Mouse (Mus musculus) CD4-positive helper T cell, adult 2 months (primary cell): ENCODE results near the gene Usp48.
"Not testable (repeated sequence)": the region's sequence is repeated elsewhere in the genome, so short reads cannot be mapped to it uniquely, and the experiment has no call there.

Experiments used
- DNase-seq: peaks from one replicate; pipeline ENCODE4 v3.0.0-alpha.2; 2012; ENCODE audit warnings: low read depth, missing footprints, low spot score

Gene Usp48

GRCm38 (mm10) chr4:137593601-137594495, at the start of gene Usp48:
Gene Usp48, plus strand, starts transcription at chr4:137593755.
- peak; percentile 99 for DNase-seq

- DNase-seq: no peak
Measured at GRCm38 (mm10) chr4:137545568-137545967, 48.0 kb upstream of the Usp48 start.

GRCm38 (mm10) chr4:137546003-137546525, 47.5 kb upstream of the Usp48 start:
- DNase-seq: no peak

GRCm38 (mm10) chr4:137553466-137553865, 40.1 kb upstream of the Usp48 start:
- no peak for DNase-seq

- no peak for DNase-seq
Measured at GRCm38 (mm10) chr4:137556673-137557210, 36.8 kb upstream of the Usp48 start.

- no peak for DNase-seq
Measured at GRCm38 (mm10) chr4:137569873-137570272, 23.7 kb upstream of the Usp48 start.

- DNase-seq: no peak
Measured at GRCm38 (mm10) chr4:137574469-137574868, 19.1 kb upstream of the Usp48 start, which contains the start of gene Ldlrad2. Gene Ldlrad2, minus strand, starts transcription at chr4:137574569.

- DNase-seq: peak; percentile 18
Measured at GRCm38 (mm10) chr4:137577486-137577885, 16.1 kb upstream of the Usp48 start.

- DNase-seq: peak; percentile 16
Measured at GRCm38 (mm10) chr4:137578181-137578845, 15.2 kb upstream of the Usp48 start.

- DNase-seq: no peak
Measured at GRCm38 (mm10) chr4:137579789-137580188, 13.8 kb upstream of the Usp48 start.

- DNase-seq: no peak
Measured at GRCm38 (mm10) chr4:137580299-137580698, 13.3 kb upstream of the Usp48 start.

GRCm38 (mm10) chr4:137581815-137582214, 11.7 kb upstream of the Usp48 start:
- DNase-seq: peak; percentile 44

- DNase-seq: not testable (repeated sequence)
Measured at GRCm38 (mm10) chr4:137589095-137589494, 4.5 kb upstream of the Usp48 start.

- DNase-seq: no peak
Measured at GRCm38 (mm10) chr4:137589586-137589985, 4.0 kb upstream of the Usp48 start.

GRCm38 (mm10) chr4:137590961-137591360, 2.6 kb upstream of the Usp48 start:
- DNase-seq: no peak

GRCm38 (mm10) chr4:137594496-137595270, 1.1 kb downstream of the Usp48 start:
- peak; percentile 75 for DNase-seq

- no peak for DNase-seq
Measured at GRCm38 (mm10) chr4:137597098-137597630, 3.6 kb downstream of the Usp48 start.

GRCm38 (mm10) chr4:137598577-137598976, 5.0 kb downstream of the Usp48 start:
- no peak for DNase-seq

- DNase-seq: peak; percentile 53
Measured at GRCm38 (mm10) chr4:137603449-137604171, 10.1 kb downstream of the Usp48 start.

- DNase-seq: no peak
Measured at GRCm38 (mm10) chr4:137607023-137607422, 13.5 kb downstream of the Usp48 start.
